In the genomic region with DNA sequence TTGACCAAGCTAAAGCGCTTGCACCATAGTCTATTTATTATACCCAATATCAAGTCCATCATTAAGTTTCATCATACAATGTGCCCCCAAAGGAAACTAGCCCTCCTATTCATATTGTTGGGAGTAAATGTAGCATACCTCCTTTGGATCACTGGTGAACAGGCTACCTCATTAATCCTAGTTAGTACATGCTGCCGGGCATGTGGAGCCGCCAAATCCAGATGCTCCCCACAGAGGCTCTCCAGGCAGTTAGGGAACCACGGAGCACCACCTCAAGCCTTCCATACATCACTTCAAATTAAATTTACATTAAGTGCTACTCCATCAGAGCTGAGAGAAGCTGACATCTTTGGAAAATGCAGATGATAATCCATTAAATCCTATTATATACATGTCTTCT, we compare ENCODE assay signal across 24 mouse cellular contexts.
A peak's percentile ranks its signal among the peaks of the same experiment; 100 is the strongest.
DNase-seq lines count a peak whose midpoint lies in the region; ATAC-seq and TF ChIP-seq lines count a peak whose summit lies in the region.
"Had no signal": no experiment of that assay in that cellular context is flagged by ENCODE, and none has a peak within 500 bp of the region (broad histone marks: within the 10 kb centered on the region; RNA-seq: fewer than 3 reads in every experiment).

No protein-coding gene starts in this region.

- no peaks in the 10 kb centered on the region for H3K36me3 ChIP-seq in embryonic facial prominence, embryonic 14.5 days (ENCODE audit: control insufficient read depth, insufficient read depth, low read length)
- H3K36me3 ChIP-seq in embryonic facial prominence, embryonic 10.5 days (replicated peaks): no peaks in the 10 kb centered on the region
- H3K36me3 ChIP-seq in hindbrain, embryonic 12.5 days: no peaks in the 10 kb centered on the region
- H3K36me3 ChIP-seq in hindbrain, embryonic 13.5 days: no peaks in the 10 kb centered on the region
- no peaks in the 10 kb centered on the region for H3K36me3 ChIP-seq in neural tube, embryonic 14.5 days (ENCODE audit: control insufficient read depth, insufficient read depth, low read length)
- H3K36me3 ChIP-seq: embryonic facial prominence, embryonic 12.5 days; heart, embryonic 15.5 days; kidney, embryonic 15.5 days; liver, embryonic 15.5 days; midbrain, embryonic 10.5 days had no signal

- H3K9me3 ChIP-seq in embryonic facial prominence, embryonic 14.5 days (ENCODE audit: control insufficient read depth, low read length): no peaks in the 10 kb centered on the region
- no peaks in the 10 kb centered on the region for H3K9me3 ChIP-seq in embryonic facial prominence, embryonic 10.5 days
- H3K9me3 ChIP-seq in hindbrain, embryonic 12.5 days (replicated peaks): no peaks in the 10 kb centered on the region
- no peaks in the 10 kb centered on the region for H3K9me3 ChIP-seq in hindbrain, embryonic 13.5 days
- no peaks in the 10 kb centered on the region for H3K9me3 ChIP-seq in neural tube, embryonic 14.5 days (ENCODE audit: control insufficient read depth, low read length)
- H3K9me3 ChIP-seq: embryonic facial prominence, embryonic 12.5 days; heart, embryonic 15.5 days; kidney, embryonic 15.5 days; liver, embryonic 15.5 days; midbrain, embryonic 10.5 days had no signal

- H3K4me1 ChIP-seq in embryonic facial prominence, embryonic 14.5 days (ENCODE audit: control insufficient read depth, insufficient read depth, low read length): peaks cover 8% of the 10 kb centered on the region
- peaks cover 13% of the 10 kb centered on the region for H3K4me1 ChIP-seq in embryonic facial prominence, embryonic 10.5 days
- H3K4me1 ChIP-seq in hindbrain, embryonic 12.5 days: peaks cover 15% of the 10 kb centered on the region
- H3K4me1 ChIP-seq in hindbrain, embryonic 13.5 days (replicated peaks): peaks cover 23% of the 10 kb centered on the region
- peaks cover 9% of the 10 kb centered on the region; the same call in 1 of the 2 replicates for H3K4me1 ChIP-seq in neural tube, embryonic 14.5 days (ENCODE audit: control insufficient read depth, insufficient read depth, low read length)
- H3K4me1 ChIP-seq: liver, embryonic 15.5 days had no signal

- no peak overlapping the region for H3K27ac ChIP-seq in embryonic facial prominence, embryonic 14.5 days (replicated peaks; ENCODE audit: low read depth, low read length)
- no peak overlapping the region for H3K27ac ChIP-seq in embryonic facial prominence, embryonic 10.5 days (replicated peaks)
- no peak overlapping the region for H3K27ac ChIP-seq in hindbrain, embryonic 12.5 days
- H3K27ac ChIP-seq in hindbrain, embryonic 13.5 days: no peak overlapping the region
- H3K27ac ChIP-seq in neural tube, embryonic 14.5 days (ENCODE audit: low read depth, low read length): no peak overlapping the region
- H3K27ac ChIP-seq: embryonic facial prominence, embryonic 12.5 days; heart, embryonic 15.5 days; kidney, embryonic 15.5 days; liver, embryonic 15.5 days; macrophage; midbrain, embryonic 10.5 days had no signal

- ATAC-seq in embryonic facial prominence, embryonic 14.5 days (ENCODE audit: low read depth): no peak
- ATAC-seq in hindbrain, embryonic 12.5 days (ENCODE audit: low FRiP score): peak; percentile 33
- ATAC-seq in hindbrain, embryonic 13.5 days (ENCODE audit: low FRiP score): no peak
- ATAC-seq in neural tube, embryonic 14.5 days (ENCODE audit: low read depth): peak; percentile 50; the same call in 1 of the 2 replicates
- ATAC-seq: CD4-positive, CD25-positive, alpha-beta regulatory T cell, adult 4 months had no signal

- WGBS in embryonic facial prominence, embryonic 14.5 days: 35% methylated on average over 4 of the region's 4 CpGs
- WGBS in embryonic facial prominence, embryonic 10.5 days: 40% methylated on average over 4 of the region's 4 CpGs
- WGBS in hindbrain, embryonic 12.5 days: 17% methylated on average over 4 of the region's 4 CpGs
- 18% methylated on average over 4 of the region's 4 CpGs for WGBS in hindbrain, embryonic 13.5 days
- 19% methylated on average over 4 of the region's 4 CpGs for WGBS in neural tube, embryonic 14.5 days

- TF ChIP-seq POLR2A in brain, embryonic 14.5 days (IDR thresholded peaks at IDR 0.05; ENCODE audit: borderline replicate concordance, extremely low read depth, insufficient read depth, insufficient read length, poor library complexity, severe bottlenecking): no peak

- no peak overlapping the region for H3K9ac ChIP-seq in embryonic facial prominence, embryonic 14.5 days (ENCODE audit: low read depth, low read length)
- H3K9ac ChIP-seq in hindbrain, embryonic 12.5 days: no peak overlapping the region
- no peak overlapping the region for H3K9ac ChIP-seq in hindbrain, embryonic 13.5 days
- no peak overlapping the region for H3K9ac ChIP-seq in neural tube, embryonic 14.5 days (replicated peaks; ENCODE audit: low read depth, low read length)
- H3K9ac ChIP-seq: embryonic facial prominence, embryonic 12.5 days; heart, embryonic 15.5 days; kidney, embryonic 15.5 days; liver, embryonic 15.5 days had no signal

- H3K4me3 ChIP-seq in embryonic facial prominence, embryonic 14.5 days (ENCODE audit: low read depth, low read length): no peak overlapping the region
- H3K4me3 ChIP-seq in embryonic facial prominence, embryonic 10.5 days: no peak overlapping the region
- no peak overlapping the region for H3K4me3 ChIP-seq in hindbrain, embryonic 12.5 days
- H3K4me3 ChIP-seq in hindbrain, embryonic 13.5 days: no peak overlapping the region
- H3K4me3 ChIP-seq in neural tube, embryonic 14.5 days (ENCODE audit: low read depth, low read length): no peak overlapping the region
- H3K4me3 ChIP-seq: embryonic facial prominence, embryonic 12.5 days; erythroblast, embryonic 14.5 days; heart, embryonic 15.5 days; kidney, embryonic 15.5 days; liver, embryonic 15.5 days; midbrain, embryonic 10.5 days had no signal

- H3K4me2 ChIP-seq in embryonic facial prominence, embryonic 14.5 days (ENCODE audit: low read depth, low read length): no peak overlapping the region
- H3K4me2 ChIP-seq in hindbrain, embryonic 12.5 days (replicated peaks): no peak overlapping the region
- H3K4me2 ChIP-seq in hindbrain, embryonic 13.5 days: no peak overlapping the region
- no peak overlapping the region for H3K4me2 ChIP-seq in neural tube, embryonic 14.5 days (ENCODE audit: low read depth, low read length)
- H3K4me2 ChIP-seq: embryonic facial prominence, embryonic 12.5 days; heart, embryonic 15.5 days; kidney, embryonic 15.5 days; liver, embryonic 15.5 days had no signal

- no peak for TF ChIP-seq CTCF in brain, embryonic 14.5 days (IDR thresholded peaks at IDR 0.05; ENCODE audit: borderline replicate concordance, extremely low read depth, insufficient read depth, insufficient read length)

- peak; percentile 15 for DNase-seq in embryonic facial prominence, embryonic 14.5 days (ENCODE audit: low spot score)
- no peak for DNase-seq in embryonic facial prominence, embryonic 10.5 days (ENCODE audit: low spot score)
- DNase-seq in brain, embryonic 14.5 days (ENCODE audit: low read depth): peak; percentile 79
- no peak for DNase-seq in heart, postnatal 4 days
- DNase-seq: adrenal gland, postnatal 14 days; cerebellum, adult 8-10 months; cerebellum, postnatal 36 days; gastrocnemius, postnatal 36 days; kidney, adult 11 months; kidney, postnatal 36 days; liver; right cerebral cortex, postnatal 25 days; spleen, adult 18-20 months had no signal

- H3K27me3 ChIP-seq in embryonic facial prominence, embryonic 14.5 days (replicated peaks; ENCODE audit: control insufficient read depth, insufficient read depth, low read length): peaks cover 27% of the 10 kb centered on the region; the same call in 1 of the 2 replicates
- peaks cover 94% of the 10 kb centered on the region for H3K27me3 ChIP-seq in embryonic facial prominence, embryonic 10.5 days (replicated peaks; ENCODE audit: low read depth, poor library complexity, severe bottlenecking)
- H3K27me3 ChIP-seq in hindbrain, embryonic 12.5 days: peaks cover 71% of the 10 kb centered on the region
- peaks cover 72% of the 10 kb centered on the region for H3K27me3 ChIP-seq in hindbrain, embryonic 13.5 days
- peaks cover 10% of the 10 kb centered on the region; the same call in 1 of the 2 replicates for H3K27me3 ChIP-seq in neural tube, embryonic 14.5 days (ENCODE audit: control insufficient read depth, insufficient read depth, low read length)

Comparison
In these comparisons a context has a peak if more than half of its experiments do, and no peak if none do; other contexts are left out.
1. ATAC-seq: peak in hindbrain, embryonic 12.5 days (single experiment) and neural tube, embryonic 14.5 days (single experiment); none in embryonic facial prominence, embryonic 14.5 days (single experiment) and hindbrain, embryonic 13.5 days (single experiment).
2. DNase-seq: peak in embryonic facial prominence, embryonic 14.5 days (single experiment) and brain, embryonic 14.5 days (single experiment); none in embryonic facial prominence, embryonic 10.5 days (single experiment) and heart, postnatal 4 days (single experiment).